Mouse (Mus musculus): Measurements from ENCODE around the gene Gm17545. TPM values are rescaled to one million over a fixed set of nuclear protein-coding genes. Genes with fewer than 3 reads are reported as not detected.

Gene Gm17545
- polyA plus RNA-seq, 1 experiment from 2014 or later: not detected

Other genes with a start within 250 kb of the Gm17545 start
- 10.1 and 11.3 TPM in 2 replicates for gene Zfp809, start 228.6 kb upstream of the Gm17545 start, polyA plus RNA-seq (2016; fragmentation: Nextera tagmentation; extraction: Ambion mirVana)
- gene Zfp599, start 194.4 kb upstream of the Gm17545 start, polyA plus RNA-seq (2016; fragmentation: Nextera tagmentation; extraction: Ambion mirVana): 7.7 and 8.3 TPM in 2 replicates
- gene Zfp810, start 146.6 kb upstream of the Gm17545 start, polyA plus RNA-seq (2016; fragmentation: Nextera tagmentation; extraction: Ambion mirVana): 35.7 and 36.8 TPM in 2 replicates
- 36.8 and 41.1 TPM in 2 replicates for gene Anln, start 65.1 kb upstream of the Gm17545 start, polyA plus RNA-seq (2016; fragmentation: Nextera tagmentation; extraction: Ambion mirVana)
- 10.2 and 12.1 TPM in 2 replicates for gene 9530077C05Rik, start 42.8 kb upstream of the Gm17545 start, polyA plus RNA-seq (2016; fragmentation: Nextera tagmentation; extraction: Ambion mirVana)
- 58.2 and 63.2 TPM in 2 replicates for gene Rp9, start 15.5 kb downstream of the Gm17545 start, polyA plus RNA-seq (2016; fragmentation: Nextera tagmentation; extraction: Ambion mirVana)
- 20.0 and 20.4 TPM in 2 replicates for gene Bbs9, start 21.4 kb downstream of the Gm17545 start, polyA plus RNA-seq (2016; fragmentation: Nextera tagmentation; extraction: Ambion mirVana)

All from forebrain, embryonic 12.5 days (tissue).